Mouse (Mus musculus): ENCODE measurements around the gene Ddx5. TPM values are rescaled to one million over a fixed set of nuclear protein-coding genes. Genes with fewer than 3 reads are reported as not detected.

Ddx5 gene
- total and polyA plus RNA-seq, 3 experiments = 269 to 1,169 (median 505) TPM

- no peak overlapping the region for H3K4me2 ChIP-seq (ENCODE audit: insufficient read depth, low read depth, poor library complexity, severe bottlenecking)
- no peak overlapping the region for H3K9ac ChIP-seq (ENCODE audit: insufficient read depth, low read depth)
- H3K27ac ChIP-seq (ENCODE audit: insufficient read depth, low read depth) = no peak overlapping the region
- H3K36me3 ChIP-seq (replicated peaks in 1 of 2; ENCODE audit: control insufficient read depth in 1 of 2, insufficient read depth in 1 of 2, low read length in 1 of 2) = peaks cover 66 to 88% of the 10 kb centered on the region in 2 experiments
- no peak for DNase-seq (ENCODE audit: extremely low read depth)
- no peaks in the 10 kb centered on the region for H3K79me2 ChIP-seq (replicated peaks; ENCODE audit: control insufficient read depth, extremely low read depth, insufficient read depth, poor library complexity, severe bottlenecking)
- in situ Hi-C loops (cut with MboI; ENCODE audit: low pct_ligation_motif_present, low pct_unique_long_range_greater_than_20kb, low sequenced_read_pairs) (no loop called here), dilution Hi-C loops (cut with MboI; ENCODE audit: extremely low pct_ligation_motif_present, extremely low pct_unique_long_range_greater_than_20kb, low sequenced_read_pairs) (no loop called here)
- no peak overlapping the region for H3K4me3 ChIP-seq (replicated peaks in 1 of 3; ENCODE audit: low read depth in 2 of 3, low read length in 2 of 3, poor library complexity in 1 of 3)
- H3K27me3 ChIP-seq (replicated peaks) = no peaks in the 10 kb centered on the region
- no peak for TF ChIP-seq MAZ (IDR thresholded peaks at IDR 0.05; ENCODE audit: low read depth, low read length)
- no peak for TF ChIP-seq TCF12 (IDR thresholded peaks at IDR 0.05; ENCODE audit: low read depth, low read length)
- no peak for TF ChIP-seq KAT2A (IDR thresholded peaks at IDR 0.05; ENCODE audit: insufficient replicate concordance, low read length)
- TF ChIP-seq USF1 (IDR thresholded peaks at IDR 0.05; ENCODE audit: low read depth, low read length) = no peak
- no peak for TF ChIP-seq CHD2 (IDR thresholded peaks at IDR 0.05; ENCODE audit: low read length)
- TF ChIP-seq SIN3A (IDR thresholded peaks at IDR 0.05; ENCODE audit: low read length) = no peak
- TF ChIP-seq RAD21 (IDR thresholded peaks at IDR 0.05; ENCODE audit: low read depth, low read length) = no peak
- no peak for TF ChIP-seq PAX5 (IDR thresholded peaks at IDR 0.05; ENCODE audit: low read length)
- no peak for TF ChIP-seq E2F4 (IDR thresholded peaks at IDR 0.05; ENCODE audit: insufficient replicate concordance, low read depth, low read length)
- TF ChIP-seq MEF2A (IDR thresholded peaks at IDR 0.05; ENCODE audit: borderline replicate concordance, low read depth, low read length) = no peak
- no peak for TF ChIP-seq MAFK (IDR thresholded peaks at IDR 0.05; ENCODE audit: insufficient replicate concordance, low read length)
- no peak for TF ChIP-seq TBP (conservative IDR thresholded peaks at IDR 0.05; ENCODE audit: low read depth, low read length)
- TF ChIP-seq ZC3H11A (IDR thresholded peaks at IDR 0.05; ENCODE audit: low read depth, low read length) = no peak
- no peak for TF ChIP-seq UBTF (IDR thresholded peaks at IDR 0.05; ENCODE audit: low read depth, low read length)
- TF ChIP-seq RCOR1 (conservative IDR thresholded peaks at IDR 0.05; ENCODE audit: low read depth, low read length) = no peak
- H3K4me1 ChIP-seq (ENCODE audit: control insufficient read depth in 1 of 2, insufficient read depth in 2 of 2) = no peaks in the 10 kb centered on the region
- no peaks in the 10 kb centered on the region for H3K9me3 ChIP-seq (replicated peaks; ENCODE audit: low read length)
Measured at GRCm38 (mm10) chr11:106820252-106820651, 31.3 kb upstream of the Ddx5 start.

GRCm38 (mm10) chr11:106819595-106819994 lies 30.6 kb upstream of the Ddx5 start:
- in situ Hi-C loops (cut with MboI; ENCODE audit: low pct_ligation_motif_present, low pct_unique_long_range_greater_than_20kb, low sequenced_read_pairs) = no loop called here
- dilution Hi-C loops (cut with MboI; ENCODE audit: extremely low pct_ligation_motif_present, extremely low pct_unique_long_range_greater_than_20kb, low sequenced_read_pairs) = no loop called here
- DNase-seq (ENCODE audit: extremely low read depth) = no peak
- H3K4me1 ChIP-seq (ENCODE audit: control insufficient read depth in 1 of 2, insufficient read depth in 2 of 2) = no peaks in the 10 kb centered on the region
- peaks cover 73 to 92% of the 10 kb centered on the region in 2 experiments for H3K36me3 ChIP-seq (replicated peaks in 1 of 2; ENCODE audit: control insufficient read depth in 1 of 2, insufficient read depth in 1 of 2, low read length in 1 of 2)
- no peak overlapping the region for H3K9ac ChIP-seq (ENCODE audit: insufficient read depth, low read depth)
- TF ChIP-seq CHD1 (IDR thresholded peaks at IDR 0.05; ENCODE audit: low read depth, low read length) = no peak
- no peak for TF ChIP-seq IRF4 (IDR thresholded peaks at IDR 0.05; ENCODE audit: low read depth, low read length)
- TF ChIP-seq TBP (conservative IDR thresholded peaks at IDR 0.05; ENCODE audit: low read depth, low read length) = no peak
- TF ChIP-seq NELFE (IDR thresholded peaks at IDR 0.05; ENCODE audit: low read depth, low read length) = no peak
- no peak for TF ChIP-seq USF1 (IDR thresholded peaks at IDR 0.05; ENCODE audit: low read depth, low read length)
- no peak for TF ChIP-seq MAFK (IDR thresholded peaks at IDR 0.05; ENCODE audit: insufficient replicate concordance, low read length)
- TF ChIP-seq MXI1 (IDR thresholded peaks at IDR 0.05; ENCODE audit: low read depth, low read length) = no peak
- no peak for TF ChIP-seq CTCF (conservative IDR thresholded peaks at IDR 0.05 in 1 of 2, IDR thresholded peaks at IDR 0.05 in 1 of 2; ENCODE audit: low read depth in 2 of 2, low read length in 2 of 2)
- TF ChIP-seq TCF12 (IDR thresholded peaks at IDR 0.05; ENCODE audit: low read depth, low read length) = no peak
- TF ChIP-seq NRF1 (IDR thresholded peaks at IDR 0.05; ENCODE audit: low read depth, low read length) = no peak
- TF ChIP-seq RCOR1 (conservative IDR thresholded peaks at IDR 0.05; ENCODE audit: low read depth, low read length) = no peak
- no peak for TF ChIP-seq SIN3A (IDR thresholded peaks at IDR 0.05; ENCODE audit: low read length)
- no peak for TF ChIP-seq POLR2AphosphoS2 (IDR thresholded peaks at IDR 0.05; ENCODE audit: low read depth, low read length)
- TF ChIP-seq MEF2A (IDR thresholded peaks at IDR 0.05; ENCODE audit: borderline replicate concordance, low read depth, low read length) = no peak
- TF ChIP-seq MAX (IDR thresholded peaks at IDR 0.05; ENCODE audit: low read length) = no peak
- no peak for TF ChIP-seq ELF1 (IDR thresholded peaks at IDR 0.05; ENCODE audit: low read depth, low read length)
- no peak overlapping the region for H3K4me3 ChIP-seq (replicated peaks in 1 of 3; ENCODE audit: low read depth in 2 of 3, low read length in 2 of 3, poor library complexity in 1 of 3)
- no peak overlapping the region for H3K4me2 ChIP-seq (ENCODE audit: insufficient read depth, low read depth, poor library complexity, severe bottlenecking)
- no peaks in the 10 kb centered on the region for H3K27me3 ChIP-seq (replicated peaks)
- H3K27ac ChIP-seq (ENCODE audit: insufficient read depth, low read depth) = no peak overlapping the region
- no peaks in the 10 kb centered on the region for H3K9me3 ChIP-seq (replicated peaks; ENCODE audit: low read length)
- no peaks in the 10 kb centered on the region for H3K79me2 ChIP-seq (replicated peaks; ENCODE audit: control insufficient read depth, extremely low read depth, insufficient read depth, poor library complexity, severe bottlenecking)
